8 mouse cellular contexts compared by ENCODE assay signal in genomic region chr17:32285138-32285670, GRCm38 (mm10). TPM values are rescaled to one million over a fixed set of nuclear protein-coding genes. Genes with fewer than 3 reads are reported as not detected.
DNase-seq lines count a peak whose midpoint lies in the region; ATAC-seq lines count a peak whose summit lies in the region.

No protein-coding gene starts in this region.

- H3K27ac ChIP-seq in heart, embryonic 13.5 days (replicated peaks), result peak overlapping the region; percentile 99
- H3K27ac ChIP-seq in hindbrain, embryonic 13.5 days, result peak overlapping the region; percentile 100
- peak overlapping the region; percentile 99 for H3K27ac ChIP-seq in midbrain, embryonic 14.5 days (replicated peaks; ENCODE audit: low read depth, low read length)

- whole genome bisulfite sequencing in heart, embryonic 13.5 days, result 43% methylated on average over 6 of the region's 6 CpGs
- WGBS in hindbrain, embryonic 13.5 days, result 56% methylated on average over 6 of the region's 6 CpGs
- WGBS in midbrain, embryonic 14.5 days, result 48% methylated on average over 6 of the region's 6 CpGs

- peak overlapping the region; percentile 85 for H3K4me2 ChIP-seq in heart, embryonic 13.5 days
- H3K4me2 ChIP-seq in hindbrain, embryonic 13.5 days, result peak overlapping the region; percentile 87
- peak overlapping the region; percentile 60 for H3K4me2 ChIP-seq in midbrain, embryonic 14.5 days (ENCODE audit: low read length)

- H3K4me1 ChIP-seq in heart, embryonic 13.5 days, result peaks cover 33% of the 10 kb centered on the region
- H3K4me1 ChIP-seq in hindbrain, embryonic 13.5 days (replicated peaks), result peaks cover 44% of the 10 kb centered on the region
- H3K4me1 ChIP-seq in midbrain, embryonic 14.5 days (ENCODE audit: control insufficient read depth, insufficient read depth, low read length), result peaks cover 28% of the 10 kb centered on the region

- DNase-seq in heart, adult 9 months (ENCODE audit: low spot score in 2 of 2), result no peak
- peak; percentile 30 for DNase-seq in adipocyte (ENCODE audit: low spot score)
- DNase-seq in midbrain, embryonic 14.5 days, result peak; percentile 17
- DNase-seq in thymus, postnatal 25 days, result no peak
- DNase-seq in urinary bladder, postnatal 36 days (ENCODE audit: low spot score in 2 of 2), result no peak

- ATAC-seq in heart, embryonic 13.5 days (ENCODE audit: extremely low read depth, insufficient number of reproducible peaks, low FRiP score, low TSS enrichment), result no peak
- no peak for ATAC-seq in hindbrain, embryonic 13.5 days (ENCODE audit: low FRiP score)
- ATAC-seq in midbrain, embryonic 14.5 days (ENCODE audit: low FRiP score, low TSS enrichment), result no peak
- ATAC-seq in inflammation-experienced regulatory T-cells, adult 6 months, result no peak

- peak overlapping the region; percentile 77 for H3K4me3 ChIP-seq in heart, embryonic 13.5 days
- H3K4me3 ChIP-seq in hindbrain, embryonic 13.5 days, result peak overlapping the region; percentile 94
- peak overlapping the region; percentile 97 for H3K4me3 ChIP-seq in midbrain, embryonic 14.5 days (replicated peaks; ENCODE audit: low read depth, low read length)

- no peaks in the 10 kb centered on the region for H3K36me3 ChIP-seq in heart, embryonic 13.5 days
- no peaks in the 10 kb centered on the region for H3K36me3 ChIP-seq in hindbrain, embryonic 13.5 days
- H3K36me3 ChIP-seq in midbrain, embryonic 14.5 days (ENCODE audit: control insufficient read depth, insufficient read depth, low read length), result no peaks in the 10 kb centered on the region

- no peaks in the 10 kb centered on the region for H3K27me3 ChIP-seq in heart, embryonic 13.5 days (replicated peaks)
- H3K27me3 ChIP-seq in hindbrain, embryonic 13.5 days, result no peaks in the 10 kb centered on the region
- H3K27me3 ChIP-seq in midbrain, embryonic 14.5 days (ENCODE audit: control insufficient read depth, insufficient read depth, low read length), result no peaks in the 10 kb centered on the region

- H3K9ac ChIP-seq in heart, embryonic 13.5 days, result peak overlapping the region; percentile 95
- peak overlapping the region; percentile 98 for H3K9ac ChIP-seq in hindbrain, embryonic 13.5 days
- H3K9ac ChIP-seq in midbrain, embryonic 14.5 days (replicated peaks; ENCODE audit: low read length), result peak overlapping the region; percentile 96

- no peaks in the 10 kb centered on the region for H3K9me3 ChIP-seq in heart, embryonic 13.5 days
- no peaks in the 10 kb centered on the region for H3K9me3 ChIP-seq in hindbrain, embryonic 13.5 days
- no peaks in the 10 kb centered on the region for H3K9me3 ChIP-seq in midbrain, embryonic 14.5 days (ENCODE audit: control insufficient read depth, low read length)

RNA-seq across cellular contexts. Expression of gene Brd4, which starts 0.7 kb away (rescaled TPM):
- polyA plus RNA-seq in heart, embryonic 13.5 days (2015; fragmentation: Nextera tagmentation; extraction: Ambion mirVana), result 58.8 and 64.2 TPM in 2 replicates
- 81.8 and 83.9 TPM in 2 replicates for polyA plus RNA-seq in hindbrain, embryonic 13.5 days (2015; fragmentation: Nextera tagmentation; extraction: Ambion mirVana)
- 72.5 and 101 TPM in 2 replicates for polyA plus RNA-seq in midbrain, embryonic 14.5 days (2014; fragmentation: Nextera tagmentation; extraction: Ambion mirVana)
- 10 to 100 TPM; 58.7 to 77.4 (median 72.6) TPM for polyA plus RNA-seq in inflammation-experienced regulatory T-cells, adult 6 months (2017; shearing (Covaris generic))

RNA-seq across cellular contexts. Expression of gene Akap8, which starts 35.8 kb away (rescaled TPM):
- polyA plus RNA-seq in heart, embryonic 13.5 days (2015; fragmentation: Nextera tagmentation; extraction: Ambion mirVana), result 65.8 and 67.8 TPM in 2 replicates
- 109 TPM in 2 replicates for polyA plus RNA-seq in hindbrain, embryonic 13.5 days (2015; fragmentation: Nextera tagmentation; extraction: Ambion mirVana)
- 51.6 and 56.0 TPM in 2 replicates for polyA plus RNA-seq in midbrain, embryonic 14.5 days (2014; fragmentation: Nextera tagmentation; extraction: Ambion mirVana)
- 100 to 1,000 TPM; 122 to 190 (median 146) TPM for polyA plus RNA-seq in inflammation-experienced regulatory T-cells, adult 6 months (2017; shearing (Covaris generic))

Comparison
In these comparisons a context has a peak if more than half of its experiments do, and no peak if none do; other contexts are left out.
1. DNase-seq: peak in adipocyte (single experiment) and midbrain, embryonic 14.5 days (single experiment); none in heart, adult 9 months (0 of 2), thymus, postnatal 25 days (single experiment) and urinary bladder, postnatal 36 days (0 of 2).
2. Peak in every context shown above with its lines, with median percentiles within 50 percentile points of each other: H3K27ac ChIP-seq, H3K4me2 ChIP-seq, H3K4me3 ChIP-seq and H3K9ac ChIP-seq.